Mouse (Mus musculus) C2C12 (cell line): ENCODE data around the gene Plin5. TPM values are rescaled to one million over a fixed set of nuclear protein-coding genes. Genes with fewer than 3 reads are reported as not detected.
"Not testable (repeated sequence)": the region's sequence is repeated elsewhere in the genome, so short reads cannot be mapped to it uniquely, and the experiment has no call there.

Experiments
- H3K27me3 ChIP-seq: one replicate; pipeline ENCODE4 v1.6.1; 2011; ENCODE audit not compliant: control insufficient read depth, insufficient read depth, insufficient read length
- H3K36me3 ChIP-seq: one replicate; pipeline ENCODE4 v1.6.1; 2011; ENCODE audit not compliant: control insufficient read depth, insufficient read depth
- H3K4me3 ChIP-seq: one replicate; pipeline ENCODE4 v1.5.1; 2011; ENCODE audit warnings: mild to moderate bottlenecking, control low read depth; ENCODE audit not compliant: poor library complexity, insufficient read depth, severe bottlenecking
- H3K79me2 ChIP-seq: one replicate; pipeline ENCODE4 v1.6.1; 2011; ENCODE audit not compliant: control insufficient read depth, insufficient read depth
- H3K79me3 ChIP-seq: one replicate; pipeline ENCODE4 v1.6.1; 2011; ENCODE audit warnings: low read depth, control low read depth
- H3ac ChIP-seq: one replicate; pipeline ENCODE3; 2011; ENCODE audit warnings: low read depth; ENCODE audit not compliant: control insufficient read depth, insufficient read length
- CEBPB ChIP-seq: IDR thresholded peaks from one replicate; pipeline ENCODE4 v1.6.1; 2011; ENCODE audit warnings: low read depth, mild to moderate bottlenecking, control low read depth, moderate library complexity
- CTCF ChIP-seq: IDR thresholded peaks from one replicate; pipeline ENCODE4 v1.5.1; 2011; ENCODE audit not compliant: control insufficient read depth, insufficient read depth, insufficient read length
- FOSL1 ChIP-seq: IDR thresholded peaks from one replicate; pipeline ENCODE4 v1.8.0; 2011; ENCODE audit warnings: mild to moderate bottlenecking, low read length; ENCODE audit not compliant: poor library complexity, insufficient read depth, severe bottlenecking
- MAX ChIP-seq: IDR thresholded peaks from one replicate; pipeline ENCODE4 v1.6.1; 2011; ENCODE audit warnings: mild to moderate bottlenecking, control low read depth
- MYOD1 ChIP-seq: IDR thresholded peaks from one replicate; pipeline ENCODE4 v1.6.1; 2011; ENCODE audit warnings: low read depth; ENCODE audit not compliant: control insufficient read depth, insufficient read length
- MYOG ChIP-seq: IDR thresholded peaks from one replicate; pipeline ENCODE4 v1.6.1; 2011; ENCODE audit not compliant: control insufficient read depth, insufficient read length; ENCODE audit errors: extremely low read depth
- USF1 ChIP-seq: IDR thresholded peaks from one replicate; pipeline ENCODE4 v1.6.1; 2011; ENCODE audit warnings: low read depth, mild to moderate bottlenecking, control low read depth, moderate library complexity
- polyA plus RNA-seq: library from polyadenylated mRNA; unstranded; fragments of >200 nt; fragmentation: generic; extraction: Trizol; gene quantifications from one replicate; pipeline ENCODE4 v1.2.1, GENCODE M21; 2012; ENCODE audit warnings: missing spikeins

Gene Plin5
- polyA plus RNA-seq, 1 experiment = 0.08 TPM

DNA sequence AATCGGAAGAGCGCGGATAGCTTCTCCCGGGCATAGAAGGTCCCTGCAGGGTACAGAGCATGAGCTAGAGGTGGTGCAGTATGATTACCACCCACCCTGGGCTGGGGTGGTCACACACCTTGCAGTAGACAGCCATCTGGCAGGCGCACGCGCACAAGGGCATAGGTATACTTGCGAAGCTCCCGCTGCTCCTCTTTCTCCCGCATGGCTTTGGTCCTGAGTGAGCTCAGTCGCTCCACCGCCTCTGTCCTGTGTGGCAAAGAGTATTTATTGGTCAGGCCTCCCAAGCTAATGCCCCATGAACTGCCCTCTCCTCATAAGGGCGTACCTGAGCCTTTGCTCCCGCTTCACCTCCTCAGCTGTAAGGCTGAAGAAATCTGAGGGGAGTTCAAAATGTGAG is 48.3 kb downstream of the Plin5 start:
- peaks cover 56% of the 10 kb centered on the region for H3K36me3 ChIP-seq
- TF ChIP-seq FOSL1 (no peak), MYOD1 (no peak), MYOG (no peak), CEBPB (no peak), MAX (no peak), CTCF (no peak), USF1 (no peak)

DNA sequence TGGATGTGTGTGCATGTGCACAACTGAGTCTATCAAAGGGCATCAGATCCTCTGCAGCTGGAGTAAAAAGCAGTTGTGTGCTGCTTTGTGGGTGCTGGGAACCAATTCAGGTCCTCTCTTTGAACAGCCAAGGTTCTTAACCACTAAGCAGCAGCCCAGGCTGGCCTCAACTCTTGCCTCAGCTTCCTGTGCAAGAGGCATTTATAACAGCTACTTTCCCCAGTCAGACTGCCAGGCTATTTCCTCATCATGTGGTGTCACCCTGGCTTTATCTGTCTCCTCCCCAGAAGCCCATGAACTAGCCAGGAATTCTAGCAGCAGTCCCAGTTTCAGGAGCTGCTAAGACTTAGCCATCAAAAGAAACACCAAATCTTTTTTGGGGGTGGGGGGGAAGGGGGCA is 50.9 kb downstream of the Plin5 start:
- H3K79me3 ChIP-seq = no peaks in the 10 kb centered on the region
- H3K36me3 ChIP-seq = peaks cover 81% of the 10 kb centered on the region
- no peaks in the 10 kb centered on the region for H3K79me2 ChIP-seq
- no peak overlapping the region for H3ac ChIP-seq
- H3K27me3 ChIP-seq = no peaks in the 10 kb centered on the region
- no peak overlapping the region for H3K4me3 ChIP-seq
- no peak for TF ChIP-seq CTCF
- TF ChIP-seq MAX = no peak
- TF ChIP-seq MYOG = no peak
- TF ChIP-seq FOSL1 = no peak
- no peak for TF ChIP-seq CEBPB
- TF ChIP-seq MYOD1 = no peak
- no peak for TF ChIP-seq USF1

More for the DNA sequence above, 48.3 kb downstream of the Plin5 start:
- Histone ChIP-seq H3ac (no peak overlapping the region), H3K79me2 (peaks cover 4% of the 10 kb centered on the region), H3K4me3 (no peak overlapping the region), H3K27me3 (no peaks in the 10 kb centered on the region), H3K79me3 (no peaks in the 10 kb centered on the region)

DNA sequence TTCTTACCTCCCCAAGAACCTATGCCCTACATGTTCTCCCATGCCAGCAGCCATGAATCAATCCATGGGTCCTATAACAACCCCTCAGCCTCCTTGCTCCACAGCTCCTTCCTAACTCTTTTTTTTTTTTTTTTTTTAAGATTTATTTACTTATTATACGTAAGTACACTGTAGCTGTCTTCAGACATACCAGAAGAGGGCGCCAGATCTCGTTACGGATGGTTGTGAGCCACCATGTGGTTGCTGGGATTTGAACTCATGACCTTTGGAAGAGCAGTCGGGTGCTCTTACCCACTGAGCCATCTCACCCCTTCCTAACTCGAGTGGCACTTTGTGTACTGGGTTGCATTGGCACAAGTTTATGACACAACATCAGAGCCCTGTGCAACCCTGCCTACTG is 51.7 kb downstream of the Plin5 start:
- H3K79me2 ChIP-seq, H3K27me3 ChIP-seq, H3ac ChIP-seq, H3K79me3 ChIP-seq, H3K4me3 ChIP-seq: not testable (repeated sequence)
- H3K36me3 ChIP-seq = peaks cover 89% of the 10 kb centered on the region

DNA sequence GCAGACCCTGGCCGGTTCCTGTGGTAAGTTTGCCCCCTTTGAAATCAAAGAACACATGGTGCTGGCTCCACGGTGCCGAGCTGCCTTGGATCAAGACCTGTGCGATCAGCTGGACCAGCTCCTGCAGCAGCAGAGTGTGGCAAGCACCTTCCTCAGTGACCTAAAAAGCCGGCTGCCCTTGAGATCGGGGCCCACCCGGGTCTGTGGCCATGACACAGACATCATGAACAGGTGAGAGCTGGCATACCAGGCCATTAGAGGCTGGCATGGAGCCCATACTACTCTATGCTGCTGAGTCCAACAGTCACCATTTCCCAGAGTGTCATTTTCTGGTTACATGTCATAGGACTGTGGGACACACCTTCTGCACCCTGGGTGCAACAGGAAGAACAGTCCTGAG is 55.3 kb downstream of the Plin5 start:
- Histone ChIP-seq H3K79me2 (no peaks in the 10 kb centered on the region), H3K79me3 (no peaks in the 10 kb centered on the region), H3ac (no peak overlapping the region), H3K27me3 (no peaks in the 10 kb centered on the region), H3K4me3 (no peak overlapping the region), H3K36me3 (peaks cover 92% of the 10 kb centered on the region)
- TF ChIP-seq MAX = no peak
- no peak for TF ChIP-seq USF1
- TF ChIP-seq CEBPB = no peak
- TF ChIP-seq FOSL1 = no peak
- TF ChIP-seq MYOG = no peak
- TF ChIP-seq MYOD1 = no peak
- no peak for TF ChIP-seq CTCF

Other genes starting within 250 kb of the Plin5 start
- 0.92 TPM for gene Zfp119a, start 238.7 kb downstream of the Plin5 start, polyA plus RNA-seq
- 1.5 TPM for gene Zfp959, start 225.5 kb downstream of the Plin5 start, polyA plus RNA-seq
- gene Zfp119b, start 168.1 kb downstream of the Plin5 start, polyA plus RNA-seq = 0.68 TPM
- gene Ebi3, start 165.0 kb downstream of the Plin5 start, polyA plus RNA-seq = not detected
- 15.1 TPM for gene Yju2, start 158.5 kb downstream of the Plin5 start, polyA plus RNA-seq
- not detected for gene Shd, start 147.1 kb downstream of the Plin5 start, polyA plus RNA-seq
- 1.2 TPM for gene Fsd1, start 131.1 kb downstream of the Plin5 start, polyA plus RNA-seq
- 0.48 TPM for gene Stap2, start 112.0 kb downstream of the Plin5 start, polyA plus RNA-seq
- gene Mpnd, start 111.9 kb downstream of the Plin5 start, polyA plus RNA-seq = 55.4 TPM
- gene Sh3gl1, start 81.0 kb downstream of the Plin5 start, polyA plus RNA-seq = 83.9 TPM
- gene Chaf1a, start 77.2 kb downstream of the Plin5 start, polyA plus RNA-seq = 39.9 TPM
- 40.4 TPM for gene Ubxn6, start 42.6 kb downstream of the Plin5 start, polyA plus RNA-seq
- 64.5 TPM for gene Hdgfl2, start 38.0 kb downstream of the Plin5 start, polyA plus RNA-seq
- gene Plin4, start 7.8 kb downstream of the Plin5 start, polyA plus RNA-seq = 3.2 TPM
- gene Lrg1, start 4.4 kb upstream of the Plin5 start, polyA plus RNA-seq = 0.02 TPM
- gene Sema6b, start 22.7 kb upstream of the Plin5 start, polyA plus RNA-seq = 0.81 TPM
- 2.3 TPM for gene Tnfaip8l1, start 44.9 kb upstream of the Plin5 start, polyA plus RNA-seq
- 106 TPM for gene Mydgf, start 66.3 kb upstream of the Plin5 start, polyA plus RNA-seq
- 51.8 TPM for gene Dpp9, start 101.3 kb upstream of the Plin5 start, polyA plus RNA-seq
- 18.1 TPM for gene Fem1a, start 139.2 kb upstream of the Plin5 start, polyA plus RNA-seq
- 5.8 TPM for gene Ticam1, start 159.2 kb upstream of the Plin5 start, polyA plus RNA-seq
- gene Plin3, start 175.3 kb upstream of the Plin5 start, polyA plus RNA-seq = 27.5 TPM
- not detected for gene Arrdc5, start 182.7 kb upstream of the Plin5 start, polyA plus RNA-seq
- gene Uhrf1, start 185.7 kb upstream of the Plin5 start, polyA plus RNA-seq = 93.0 TPM
- gene Kdm4b, start 208.5 kb upstream of the Plin5 start, polyA plus RNA-seq = 10.1 TPM